Mouse (Mus musculus) heart, postnatal 25 days (tissue): ENCODE data around the gene Ergic2. TPM values are rescaled to one million over a fixed set of nuclear protein-coding genes. Genes with fewer than 3 reads are reported as not detected.
A peak's percentile ranks its signal among the peaks of the same experiment; 100 is the strongest.

Experiments
- DNase-seq: peaks from one replicate; pipeline ENCODE4 v3.0.0; 2022; ENCODE audit warnings: low spot score
- intact Hi-C: fragments of 180-260 bp; cut with DNase I; formaldehyde crosslinking; loops from one replicate; pipeline ENCODE4 v1.15.1; 2025
- total RNA-seq, 2 experiments: library from RNA; stranded (reverse); gene quantifications; 2 replicates each; pipeline ENCODE4 v1.2.3; 2021

Ergic2 gene
- 10 to 100 TPM; 61.4 to 64.3 TPM for total RNA-seq

DNA sequence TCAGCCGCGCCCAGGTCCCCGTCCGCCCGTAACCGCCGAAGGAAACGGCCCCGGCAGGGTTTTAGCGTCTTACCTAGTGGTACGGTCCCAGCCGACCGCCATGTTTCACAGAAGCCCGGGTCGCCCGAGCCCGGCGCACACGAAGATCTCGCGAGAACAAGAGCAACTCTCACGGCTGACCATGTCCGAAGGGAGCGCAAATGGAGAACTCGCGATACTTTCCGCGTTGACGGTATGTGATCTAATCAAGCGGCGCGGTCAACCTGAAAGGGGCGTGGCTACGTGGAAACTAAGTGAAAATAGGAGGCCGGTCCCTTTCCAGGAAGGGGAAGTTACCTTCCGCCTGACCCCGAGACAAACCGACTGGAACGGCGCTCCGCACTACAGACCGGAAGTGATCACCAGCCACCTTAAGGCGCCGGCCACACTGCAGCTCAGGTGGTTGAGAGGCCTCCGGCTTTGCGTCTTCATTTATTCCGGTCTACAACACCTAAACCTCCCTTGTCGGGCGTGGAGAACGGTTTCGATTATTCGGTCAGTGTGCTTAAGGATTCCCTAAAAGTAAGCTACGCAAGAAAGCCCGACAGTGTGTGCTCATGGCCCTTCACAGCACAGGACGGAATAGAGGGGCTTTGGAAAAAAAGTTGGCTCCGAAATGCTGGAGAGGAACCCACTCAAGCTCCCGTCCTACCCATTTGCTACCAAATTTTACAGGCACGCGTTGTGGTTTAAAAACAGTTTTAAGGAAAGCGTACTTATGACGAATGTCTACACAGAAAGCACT, at the start of gene Ergic2:
TSS of gene Ergic2 (minus strand) at position 478 of the 784 bp plus-strand sequence.
- DNase-seq: peak; percentile 95
- intact Hi-C loops: loop anchor here (5.0 kb wide), 1 partner anchor 620 kb away; the partner anchor contains the start of gene Ipo8

GRCm38 (mm10) chr6:148260729-148261101, 48.5 kb upstream of the Ergic2 start:
- no peak for DNase-seq
- intact Hi-C loops: no loop called here

DNA sequence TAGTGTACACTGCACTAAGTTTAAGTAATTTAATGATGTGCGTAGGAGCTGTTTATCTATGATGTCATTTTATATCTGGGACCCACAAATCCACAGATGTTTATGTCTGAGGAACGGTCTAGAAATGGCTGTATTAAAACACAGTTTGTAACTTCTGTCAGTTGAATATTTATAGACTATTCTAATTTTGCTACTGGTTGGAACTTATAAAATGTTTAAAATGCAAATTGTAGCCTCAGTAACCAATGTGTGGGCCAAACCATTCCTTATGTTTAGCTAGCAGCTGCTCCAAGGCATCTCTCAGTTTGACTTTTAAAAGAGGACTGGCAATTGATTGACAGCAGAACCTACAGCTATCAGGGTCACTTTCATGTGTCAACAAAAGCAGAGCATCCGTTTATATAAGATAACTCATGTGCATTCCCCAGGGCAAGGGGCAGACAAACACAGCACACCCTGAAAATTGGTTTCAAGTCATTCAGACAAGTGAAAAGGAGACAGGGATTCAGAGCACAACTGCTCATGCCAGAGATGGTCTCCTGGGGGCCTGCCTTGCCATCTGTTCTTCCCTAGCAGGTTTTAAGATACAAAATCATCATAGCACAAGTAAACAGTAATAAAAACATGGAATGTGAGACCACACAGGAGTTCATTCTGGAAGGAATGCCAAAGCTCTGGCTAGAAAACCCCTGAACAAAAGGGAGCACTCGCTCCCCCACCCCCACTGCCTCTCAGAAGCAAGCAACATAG, 48.0 kb upstream of the Ergic2 start:
- intact Hi-C loops: loop anchor here (10.0 kb wide), 1 partner anchor 185 kb away; the partner anchor contains the start of gene Tmtc1
- no peak for DNase-seq

- intact Hi-C loops: loop anchor here (10.0 kb wide), 1 partner anchor 186 kb away; the partner anchor contains the start of gene Tmtc1
- DNase-seq: no peak
Measured at GRCm38 (mm10) chr6:148259074-148259473, 46.9 kb upstream of the Ergic2 start.

GRCm38 (mm10) chr6:148257805-148258204, 45.6 kb upstream of the Ergic2 start:
- intact Hi-C loops: loop anchor here (10.0 kb wide), 1 partner anchor 187 kb away; the partner anchor contains the start of gene Tmtc1
- DNase-seq: no peak

DNA sequence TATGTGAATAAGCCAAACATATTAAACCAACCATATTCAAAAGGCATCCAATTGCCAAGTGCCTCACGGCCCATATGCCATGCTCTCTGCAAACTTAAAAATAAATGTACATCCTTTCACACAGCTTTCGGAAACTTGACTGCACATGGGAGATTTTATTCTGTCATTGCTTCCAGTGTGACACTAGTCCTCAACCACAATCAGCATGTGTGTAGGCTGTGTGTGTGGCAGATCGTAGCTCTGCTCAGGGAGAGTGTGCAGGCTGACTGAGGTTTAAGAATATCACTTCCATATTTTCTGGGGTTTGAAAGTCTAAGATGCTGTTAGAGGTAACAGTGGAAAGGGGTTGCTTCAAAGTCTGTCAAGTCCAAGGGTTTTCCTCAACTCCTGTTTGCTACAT, 43.9 kb upstream of the Ergic2 start:
- intact Hi-C loops: loop anchor here (10.0 kb wide), 1 partner anchor 189 kb away; the partner anchor contains the start of gene Tmtc1
- DNase-seq: no peak

GRCm38 (mm10) chr6:148255395-148256053, 43.4 kb upstream of the Ergic2 start:
- intact Hi-C loops: loop anchor here (10.0 kb wide), 1 partner anchor 189 kb away; the partner anchor contains the start of gene Tmtc1
- DNase-seq: no peak

- no peak for DNase-seq
- intact Hi-C loops: loop anchor here (5.0 kb wide), 2 partner anchors 438 to 503 kb away; no protein-coding TSS in a partner anchor
Measured at GRCm38 (mm10) chr6:148249221-148249620, 37.0 kb upstream of the Ergic2 start.

GRCm38 (mm10) chr6:148248625-148249024, 36.5 kb upstream of the Ergic2 start:
- DNase-seq: no peak
- intact Hi-C loops: loop anchor here (5.0 kb wide), 2 partner anchors 439 to 504 kb away; no protein-coding TSS in a partner anchor

DNA sequence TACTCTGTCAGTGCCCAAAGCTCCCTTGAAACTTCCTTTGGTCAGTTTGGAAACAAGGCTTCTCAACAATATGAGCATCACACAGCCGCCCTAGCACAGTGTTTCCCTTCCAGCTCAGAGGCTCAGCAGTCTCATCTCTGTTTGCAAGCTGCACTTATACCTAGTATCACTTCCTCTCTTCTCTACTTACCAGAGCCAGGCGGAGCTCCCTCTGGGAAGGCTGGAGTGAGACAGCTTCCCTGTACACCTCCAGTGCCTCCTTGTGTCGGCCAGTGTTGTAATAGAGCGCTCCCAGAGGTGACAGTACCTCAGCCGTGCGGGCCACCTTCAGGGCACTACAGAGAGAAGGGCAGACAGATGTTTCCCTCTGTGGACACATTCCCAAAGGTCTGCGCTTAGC, 34.4 kb upstream of the Ergic2 start:
- DNase-seq: no peak

DNA sequence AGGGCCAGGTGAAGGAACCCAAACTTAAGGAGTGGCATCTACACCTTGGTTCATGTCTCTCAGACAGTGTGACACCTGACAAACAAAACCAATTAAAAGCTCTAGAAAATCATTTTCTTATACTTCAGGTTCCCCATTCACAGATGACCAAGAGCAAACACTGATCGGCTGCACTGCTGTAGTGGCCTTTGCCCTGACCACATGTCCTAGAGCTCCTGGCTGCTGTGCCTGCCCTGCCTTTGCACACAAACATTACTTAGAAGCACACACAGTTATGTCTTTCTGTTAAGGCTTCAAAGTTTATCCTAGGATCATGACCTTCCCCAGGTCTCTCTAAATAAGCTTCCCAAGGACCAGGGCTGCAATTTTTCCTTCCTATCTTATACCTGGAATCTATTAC, 32.7 kb upstream of the Ergic2 start:
- intact Hi-C loops: loop anchor here (5.0 kb wide), 2 partner anchors 442 to 507 kb away; no protein-coding TSS in a partner anchor
- no peak for DNase-seq

More for the DNA sequence above, 34.4 kb upstream of the Ergic2 start:
- intact Hi-C loops: loop anchor here (5.0 kb wide), 2 partner anchors 441 to 506 kb away; no protein-coding TSS in a partner anchor

DNA sequence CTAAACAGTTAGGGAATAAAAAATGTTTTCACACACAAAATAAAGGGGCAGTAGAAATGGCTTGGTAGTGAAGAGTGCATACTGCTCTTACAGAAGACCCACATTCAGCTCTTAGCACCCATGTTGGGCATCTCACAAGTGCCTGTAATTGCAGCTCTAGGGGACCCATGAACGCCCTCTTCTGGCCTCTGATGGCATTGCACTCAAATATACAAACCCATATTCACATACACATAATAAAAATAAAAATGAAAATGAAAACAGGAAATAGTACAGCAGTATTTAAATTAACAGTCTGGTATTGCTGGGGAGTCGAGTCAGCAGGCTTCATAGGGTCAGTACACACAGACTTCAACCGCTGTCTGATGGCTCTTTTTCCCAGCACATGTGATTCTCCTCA, 30.1 kb upstream of the Ergic2 start:
- intact Hi-C loops: no loop called here
- DNase-seq: no peak

- no peak for DNase-seq
- intact Hi-C loops: no loop called here
Measured at GRCm38 (mm10) chr6:148241685-148242084, 29.5 kb upstream of the Ergic2 start.

- intact Hi-C loops: no loop called here
- no peak for DNase-seq
Measured at GRCm38 (mm10) chr6:148239311-148239710, 27.1 kb upstream of the Ergic2 start.

DNA sequence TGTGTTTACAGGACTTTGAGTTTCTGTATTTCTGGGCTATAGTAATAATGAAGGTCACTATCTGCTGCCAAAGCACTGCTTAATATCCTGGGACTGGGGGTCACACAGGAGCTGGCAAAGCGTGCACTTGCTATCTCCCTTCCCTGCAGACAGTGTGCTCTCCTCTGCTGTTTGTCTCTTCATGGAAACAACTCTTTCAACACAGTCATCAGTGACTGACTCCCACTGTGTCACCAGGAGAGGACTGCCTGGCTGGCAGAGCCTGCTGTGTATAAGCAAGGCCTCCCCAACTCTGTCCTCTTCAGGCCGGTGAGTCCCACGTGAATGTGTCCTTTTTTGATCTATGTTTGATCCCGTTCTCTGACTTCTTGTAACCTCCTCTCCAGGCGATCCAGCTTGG, 25.3 kb upstream of the Ergic2 start:
- intact Hi-C loops: no loop called here
- no peak for DNase-seq

DNA sequence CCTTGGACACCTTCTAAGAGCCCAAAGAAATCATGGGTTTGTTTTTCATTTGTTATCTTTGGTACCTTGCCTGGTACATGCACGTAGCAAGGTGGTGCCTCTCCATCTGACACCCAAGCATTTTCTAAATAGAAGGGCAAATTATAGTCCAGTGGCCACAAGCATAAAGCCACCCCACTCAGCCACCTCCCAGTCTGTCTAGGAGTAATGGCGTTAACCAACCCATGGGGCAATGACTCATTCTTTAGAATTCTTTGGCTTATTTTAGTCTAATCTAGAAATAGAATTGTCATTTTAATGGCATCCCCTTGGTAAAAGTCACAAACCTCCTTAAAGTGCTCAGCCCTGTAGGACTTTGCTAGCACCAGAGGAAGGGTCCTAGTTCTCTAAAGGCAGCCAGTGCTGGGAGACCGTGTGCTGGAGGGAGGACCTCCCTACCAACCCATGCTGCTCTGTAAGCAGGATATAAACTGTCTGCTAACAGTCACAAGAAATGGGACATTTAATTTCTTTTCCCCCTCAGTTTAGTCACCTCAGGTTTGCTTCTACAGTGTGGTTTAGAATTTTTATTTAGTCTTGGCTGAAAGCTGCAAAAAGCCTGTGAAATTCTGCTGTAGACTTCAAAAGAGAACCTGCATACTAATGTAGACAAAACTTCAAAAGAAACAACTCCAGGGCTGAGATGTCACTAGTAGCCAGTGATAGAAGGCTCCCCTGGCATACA, 22.1 kb upstream of the Ergic2 start:
- intact Hi-C loops: no loop called here
- no peak for DNase-seq

DNA sequence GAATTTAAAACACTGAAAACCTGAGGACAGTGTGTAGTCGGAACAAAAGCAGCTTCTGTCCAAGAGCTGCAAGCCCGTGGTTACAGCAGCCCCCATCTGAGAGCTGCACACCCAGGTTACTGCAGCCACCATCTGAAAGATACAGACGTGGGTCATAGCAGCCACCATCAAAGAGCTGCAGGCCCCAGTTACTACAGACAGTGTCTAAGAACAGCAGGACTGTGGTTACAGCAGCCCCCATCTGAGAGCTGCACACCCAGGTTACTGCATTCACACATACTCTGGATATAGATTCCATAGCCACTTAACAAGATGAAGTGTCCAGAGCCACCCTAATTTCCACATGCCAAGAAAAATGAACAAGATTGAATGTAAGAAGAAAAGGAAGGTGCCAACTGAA, 15.4 kb upstream of the Ergic2 start:
- DNase-seq: no peak
- intact Hi-C loops: no loop called here

DNA sequence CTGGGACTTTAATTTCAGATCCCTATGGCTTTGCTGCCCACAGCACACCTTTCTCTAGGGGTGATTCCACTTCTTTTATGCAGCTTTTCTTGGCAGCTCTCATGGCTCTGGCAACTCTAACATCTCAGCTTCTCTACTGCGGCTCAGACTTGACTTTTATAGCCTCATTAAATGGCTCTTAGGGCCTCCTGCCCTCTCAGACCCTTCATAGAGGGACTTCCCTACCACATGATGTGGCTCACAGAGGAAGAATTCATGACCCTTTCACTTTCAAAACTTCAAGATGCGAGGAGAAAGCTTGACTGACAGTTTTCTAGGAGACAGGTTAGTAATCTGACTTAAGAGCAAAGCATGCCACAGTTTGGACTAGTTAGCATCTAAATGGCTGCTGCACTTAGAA, 10.5 kb upstream of the Ergic2 start:
- DNase-seq: no peak
- intact Hi-C loops: no loop called here
